Comparison of ENCODE assay signal across 8 mouse cellular contexts in the genomic region with DNA sequence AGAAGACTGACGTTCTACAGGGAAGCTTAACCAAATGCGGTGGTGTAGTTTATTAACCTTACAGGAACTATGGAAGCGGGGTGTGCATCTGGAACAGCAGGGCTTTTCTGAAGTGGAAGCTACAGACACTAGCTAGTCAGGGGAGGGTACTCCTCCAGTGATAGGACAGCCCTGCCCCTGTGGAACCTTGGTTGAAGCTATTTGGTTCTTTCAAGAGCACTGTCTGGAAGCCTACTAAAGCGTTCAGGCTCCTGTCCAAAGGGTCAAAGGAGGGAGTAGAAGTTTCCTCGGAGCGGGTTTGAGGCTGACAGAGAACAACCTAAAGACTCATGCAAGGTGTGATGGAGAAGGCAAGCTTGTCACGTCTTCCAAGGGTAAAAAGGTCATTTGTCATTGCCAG. TPM values are rescaled to one million over a fixed set of nuclear protein-coding genes. Genes with fewer than 3 reads are reported as not detected.
DNase-seq lines count a peak whose midpoint lies in the region; ATAC-seq and TF ChIP-seq lines count a peak whose summit lies in the region.

No protein-coding gene starts in this region.

- H3K4me3 ChIP-seq in megakaryocyte, embryonic 14.5 days (replicated peaks), result peak overlapping the region; percentile 97
- H3K4me3 ChIP-seq in hindbrain, embryonic 10.5 days, result peak overlapping the region; percentile 78
- H3K4me3 ChIP-seq in limb, embryonic 15.5 days, result peak overlapping the region; percentile 93; the same call in 1 of the 2 replicates
- peak overlapping the region; percentile 72 for H3K4me3 ChIP-seq in stomach, postnatal 0 days (ENCODE audit: low read depth, low read length)

- peaks cover 58% of the 10 kb centered on the region for H3K27me3 ChIP-seq in megakaryocyte, embryonic 14.5 days (replicated peaks)
- H3K27me3 ChIP-seq in hindbrain, embryonic 10.5 days (ENCODE audit: insufficient read depth, poor library complexity, severe bottlenecking), result peaks cover 20% of the 10 kb centered on the region
- H3K27me3 ChIP-seq in limb, embryonic 15.5 days, result no peaks in the 10 kb centered on the region
- H3K27me3 ChIP-seq in stomach, postnatal 0 days (ENCODE audit: control insufficient read depth, insufficient read depth, low read length), result no peaks in the 10 kb centered on the region

- peaks cover 54% of the 10 kb centered on the region for H3K4me1 ChIP-seq in megakaryocyte, embryonic 14.5 days
- peaks cover 54% of the 10 kb centered on the region for H3K4me1 ChIP-seq in hindbrain, embryonic 10.5 days (replicated peaks)
- H3K4me1 ChIP-seq in limb, embryonic 15.5 days, result peaks cover 47% of the 10 kb centered on the region
- H3K4me1 ChIP-seq in stomach, postnatal 0 days (replicated peaks; ENCODE audit: control insufficient read depth, insufficient read depth), result peaks cover 23% of the 10 kb centered on the region

- no peak for TF ChIP-seq CTCF in stomach, postnatal 0 days (IDR thresholded peaks at IDR 0.05; ENCODE audit: low read depth)

- no peak for TF ChIP-seq EP300 in stomach, postnatal 0 days (optimal IDR thresholded peaks at IDR 0.05)

- peak overlapping the region; percentile 86 for H3K4me2 ChIP-seq in limb, embryonic 15.5 days
- peak overlapping the region; percentile 77 for H3K4me2 ChIP-seq in stomach, postnatal 0 days (replicated peaks; ENCODE audit: low read depth)

- 45% methylated on average over 7 of the region's 7 CpGs for WGBS in hindbrain, embryonic 10.5 days
- 45% methylated on average over 7 of the region's 7 CpGs for WGBS in limb, embryonic 15.5 days
- 33% methylated on average over 7 of the region's 7 CpGs for WGBS in stomach, postnatal 0 days

- no peak for ATAC-seq in megakaryocyte, adult 5-6 weeks (ENCODE audit: poor library complexity, severe bottlenecking)
- ATAC-seq in limb, embryonic 15.5 days (ENCODE audit: insufficient number of reproducible peaks, low FRiP score, low TSS enrichment, low read depth), result no peak
- ATAC-seq in stomach, postnatal 0 days (ENCODE audit: low FRiP score, low TSS enrichment), result no peak

- H3K27ac ChIP-seq in hindbrain, embryonic 10.5 days, result peak overlapping the region; percentile 82
- H3K27ac ChIP-seq in limb, embryonic 15.5 days, result no peak overlapping the region
- H3K27ac ChIP-seq in stomach, postnatal 0 days (replicated peaks), result peak overlapping the region; percentile 58

- no peaks in the 10 kb centered on the region for H3K36me3 ChIP-seq in megakaryocyte, embryonic 14.5 days (replicated peaks; ENCODE audit: low read length)
- no peaks in the 10 kb centered on the region for H3K36me3 ChIP-seq in hindbrain, embryonic 10.5 days
- no peaks in the 10 kb centered on the region for H3K36me3 ChIP-seq in limb, embryonic 15.5 days
- no peaks in the 10 kb centered on the region for H3K36me3 ChIP-seq in stomach, postnatal 0 days (ENCODE audit: control insufficient read depth, insufficient read depth, low read length)

- no peak overlapping the region for H3K9ac ChIP-seq in limb, embryonic 15.5 days
- H3K9ac ChIP-seq in stomach, postnatal 0 days (ENCODE audit: low read length), result no peak overlapping the region

- H3K9me3 ChIP-seq in megakaryocyte, embryonic 14.5 days, result no peaks in the 10 kb centered on the region
- H3K9me3 ChIP-seq in hindbrain, embryonic 10.5 days, result no peaks in the 10 kb centered on the region
- no peaks in the 10 kb centered on the region for H3K9me3 ChIP-seq in limb, embryonic 15.5 days
- H3K9me3 ChIP-seq in stomach, postnatal 0 days (ENCODE audit: control insufficient read depth, low read length), result no peaks in the 10 kb centered on the region

- DNase-seq in hindbrain, embryonic 10.5 days (ENCODE audit: low spot score), result no peak
- DNase-seq in stomach, postnatal 0 days (ENCODE audit: low spot score), result no peak
- no peak for DNase-seq in layer of hippocampus, postnatal 14 days (ENCODE audit: low spot score in 2 of 2)
- no peak for DNase-seq in MN1 (ENCODE audit: low spot score)
- DNase-seq in adrenal gland, postnatal 36 days, result no peak

RNA-seq across cellular contexts. Expression of a gene that starts 0.9 kb away (rescaled TPM):
- 0.73 and 1.0 TPM in 2 replicates for polyA plus RNA-seq in megakaryocyte, embryonic 14.5 days (2012; ENCODE audit: insufficient read depth, low replicate concordance)
- total RNA-seq in megakaryocyte, adult 5-6 weeks (2015), result 1.9 and 3.0 TPM in 2 replicates
- total RNA-seq in megakaryocyte, adult 5-6 weeks (2017), result 1.9 and 2.0 TPM in 2 replicates
- polyA plus RNA-seq in hindbrain, embryonic 10.5 days (2016; fragmentation: Nextera tagmentation; extraction: Ambion mirVana), result 1.9 and 2.4 TPM in 2 replicates
- polyA plus RNA-seq in limb, embryonic 15.5 days (2015; fragmentation: Nextera tagmentation; extraction: Ambion mirVana), result 3.7 and 4.6 TPM in 2 replicates
- polyA plus RNA-seq in stomach, postnatal 0 days (2015; fragmentation: Nextera tagmentation; extraction: Ambion mirVana), result 2.4 and 2.8 TPM in 2 replicates
- total RNA-seq in layer of hippocampus, postnatal 14 days (2021), result 10 to 100 TPM; 24.2 to 28.6 TPM
- total RNA-seq in adrenal gland, postnatal 36 days (2021), result 10 to 100 TPM; 37.1 to 84.7 TPM

RNA-seq across cellular contexts. Expression of a gene that starts 34.4 kb away (rescaled TPM):
- 2.0 TPM in 1 of 2 replicates, not detected in the other for polyA plus RNA-seq in megakaryocyte, embryonic 14.5 days (2012; ENCODE audit: insufficient read depth, low replicate concordance)
- total RNA-seq in megakaryocyte, adult 5-6 weeks (2015), result 1.8 and 2.5 TPM in 2 replicates
- 2.4 and 2.9 TPM in 2 replicates for total RNA-seq in megakaryocyte, adult 5-6 weeks (2017)
- polyA plus RNA-seq in hindbrain, embryonic 10.5 days (2016; fragmentation: Nextera tagmentation; extraction: Ambion mirVana), result 9.3 and 11.0 TPM in 2 replicates
- polyA plus RNA-seq in limb, embryonic 15.5 days (2015; fragmentation: Nextera tagmentation; extraction: Ambion mirVana), result 6.2 and 6.9 TPM in 2 replicates
- polyA plus RNA-seq in stomach, postnatal 0 days (2015; fragmentation: Nextera tagmentation; extraction: Ambion mirVana), result 3.0 and 3.1 TPM in 2 replicates
- 10 to 100 TPM; 11.6 to 12.6 TPM for total RNA-seq in layer of hippocampus, postnatal 14 days (2021)
- total RNA-seq in adrenal gland, postnatal 36 days (2021), result 10 to 100 TPM; 11.2 to 16.9 TPM

RNA-seq across cellular contexts. Expression of a gene that starts 46.2 kb away (rescaled TPM):
- polyA plus RNA-seq in megakaryocyte, embryonic 14.5 days (2012; ENCODE audit: insufficient read depth, low replicate concordance), result 41.6 and 60.4 TPM in 2 replicates
- total RNA-seq in megakaryocyte, adult 5-6 weeks (2015), result 31.4 and 37.5 TPM in 2 replicates
- total RNA-seq in megakaryocyte, adult 5-6 weeks (2017), result 29.1 and 30.8 TPM in 2 replicates
- polyA plus RNA-seq in hindbrain, embryonic 10.5 days (2016; fragmentation: Nextera tagmentation; extraction: Ambion mirVana), result 285 and 401 TPM in 2 replicates
- polyA plus RNA-seq in limb, embryonic 15.5 days (2015; fragmentation: Nextera tagmentation; extraction: Ambion mirVana), result 73.6 and 91.2 TPM in 2 replicates
- polyA plus RNA-seq in stomach, postnatal 0 days (2015; fragmentation: Nextera tagmentation; extraction: Ambion mirVana), result 40.7 and 43.1 TPM in 2 replicates
- total RNA-seq in layer of hippocampus, postnatal 14 days (2021), result 10 to 100 TPM; 20.6 to 21.9 TPM
- total RNA-seq in adrenal gland, postnatal 36 days (2021), result 100 to 1,000 TPM; 274 to 679 TPM
